ENCODE assay signal across 8 mouse cellular contexts in the genomic region with DNA sequence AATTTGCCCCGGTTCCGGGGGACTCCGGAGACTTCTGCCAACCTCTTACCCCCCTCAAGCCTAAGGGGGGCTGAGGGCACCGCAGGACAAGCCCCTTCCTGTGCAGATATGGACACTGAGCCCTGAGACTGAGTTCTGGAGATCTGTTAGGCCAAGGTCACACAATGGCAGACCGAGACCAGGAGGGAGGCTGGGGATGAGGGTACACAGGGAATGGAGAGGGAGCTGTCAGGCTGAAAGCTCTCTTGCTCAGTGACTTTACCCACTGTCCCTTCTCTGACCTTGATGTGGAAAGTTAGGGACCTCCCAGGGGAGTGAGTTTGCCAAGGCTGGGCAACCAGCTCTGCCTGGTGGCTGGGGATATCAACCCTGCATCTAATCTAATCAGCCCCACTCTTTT.
A peak's percentile ranks its signal among the peaks of the same experiment; 100 is the strongest.
DNase-seq lines count a peak whose midpoint lies in the region; ATAC-seq and TF ChIP-seq lines count a peak whose summit lies in the region.

No protein-coding gene starts in this region.

- peaks cover 21% of the 10 kb centered on the region for H3K4me1 ChIP-seq in kidney, postnatal 0 days (replicated peaks; ENCODE audit: insufficient read depth, low read length)
- peaks cover 23% of the 10 kb centered on the region for H3K4me1 ChIP-seq in embryonic facial prominence, embryonic 12.5 days
- peaks cover 36% of the 10 kb centered on the region for H3K4me1 ChIP-seq in hindbrain, embryonic 12.5 days
- peaks cover 31% of the 10 kb centered on the region for H3K4me1 ChIP-seq in midbrain, embryonic 15.5 days

- H3K27ac ChIP-seq in kidney, postnatal 0 days = peak overlapping the region; percentile 92
- peak overlapping the region; percentile 85 for H3K27ac ChIP-seq in embryonic facial prominence, embryonic 12.5 days
- H3K27ac ChIP-seq in hindbrain, embryonic 12.5 days = peak overlapping the region; percentile 96
- peak overlapping the region; percentile 95 for H3K27ac ChIP-seq in midbrain, embryonic 15.5 days

- ATAC-seq in kidney, postnatal 0 days (replicated peaks; ENCODE audit: low FRiP score, low read depth) = no peak; the same call in 1 of the 2 replicates
- no peak for ATAC-seq in embryonic facial prominence, embryonic 12.5 days (ENCODE audit: insufficient number of reproducible peaks, insufficient read depth, low FRiP score, low TSS enrichment)
- no peak for ATAC-seq in hindbrain, embryonic 12.5 days (ENCODE audit: low FRiP score)
- ATAC-seq in midbrain, embryonic 15.5 days (replicated peaks) = peak; percentile 10; the same call in 1 of the 2 replicates

- TF ChIP-seq CTCF in kidney, postnatal 0 days (IDR thresholded peaks at IDR 0.05; ENCODE audit: low read depth) = no peak

- peak overlapping the region; percentile 33; the same call in 1 of the 2 replicates for H3K9ac ChIP-seq in kidney, postnatal 0 days (ENCODE audit: low read depth, low read length)
- peak overlapping the region; percentile 60 for H3K9ac ChIP-seq in embryonic facial prominence, embryonic 12.5 days
- H3K9ac ChIP-seq in hindbrain, embryonic 12.5 days = peak overlapping the region; percentile 67
- H3K9ac ChIP-seq in midbrain, embryonic 15.5 days = peak overlapping the region; percentile 56

- 0 out of 2 replicates have a peak overlapping the region, but pooled peaks have one; percentile 2 for H3K4me3 ChIP-seq in kidney, postnatal 0 days (replicated peaks; ENCODE audit: low read depth, low read length)
- H3K4me3 ChIP-seq in embryonic facial prominence, embryonic 12.5 days = peak overlapping the region; percentile 34
- H3K4me3 ChIP-seq in hindbrain, embryonic 12.5 days = peak overlapping the region; percentile 28
- H3K4me3 ChIP-seq in midbrain, embryonic 15.5 days = peak overlapping the region; percentile 32

- no peak for DNase-seq in kidney, postnatal 0 days (ENCODE audit: low spot score)
- no peak for DNase-seq in kidney, postnatal 14 days
- DNase-seq in layer of hippocampus, adult 11-12 months (ENCODE audit: low spot score) = no peak
- DNase-seq in gastrocnemius, postnatal 14 days = no peak
- DNase-seq in thymus, postnatal 14 days = no peak

- intact Hi-C loops in gastrocnemius, postnatal 14 days (cut with DNase I; ENCODE audit: low total_unique reads) = no loop called here

- no peaks in the 10 kb centered on the region for H3K36me3 ChIP-seq in kidney, postnatal 0 days (ENCODE audit: insufficient read depth, low read length)
- H3K36me3 ChIP-seq in embryonic facial prominence, embryonic 12.5 days = no peaks in the 10 kb centered on the region
- H3K36me3 ChIP-seq in hindbrain, embryonic 12.5 days = no peaks in the 10 kb centered on the region
- H3K36me3 ChIP-seq in midbrain, embryonic 15.5 days (replicated peaks) = no peaks in the 10 kb centered on the region

- H3K9me3 ChIP-seq in kidney, postnatal 0 days (replicated peaks; ENCODE audit: low read length) = no peaks in the 10 kb centered on the region
- 0 out of 2 replicates have a peak, but pooled peaks cover 6% of the 10 kb centered on the region for H3K9me3 ChIP-seq in embryonic facial prominence, embryonic 12.5 days
- H3K9me3 ChIP-seq in hindbrain, embryonic 12.5 days (replicated peaks) = peaks cover 17% of the 10 kb centered on the region
- H3K9me3 ChIP-seq in midbrain, embryonic 15.5 days = peaks cover 5% of the 10 kb centered on the region; the same call in 1 of the 2 replicates

- peak overlapping the region; percentile 50 for H3K4me2 ChIP-seq in kidney, postnatal 0 days (ENCODE audit: low read length)
- peak overlapping the region; percentile 67 for H3K4me2 ChIP-seq in embryonic facial prominence, embryonic 12.5 days (replicated peaks)
- peak overlapping the region; percentile 60 for H3K4me2 ChIP-seq in hindbrain, embryonic 12.5 days (replicated peaks)
- H3K4me2 ChIP-seq in midbrain, embryonic 15.5 days = peak overlapping the region; percentile 55

- no peaks in the 10 kb centered on the region for H3K27me3 ChIP-seq in kidney, postnatal 0 days (ENCODE audit: insufficient read depth, low read length)
- H3K27me3 ChIP-seq in embryonic facial prominence, embryonic 12.5 days = peaks cover 4% of the 10 kb centered on the region; the same call in 1 of the 2 replicates
- no peaks in the 10 kb centered on the region for H3K27me3 ChIP-seq in hindbrain, embryonic 12.5 days
- no peaks in the 10 kb centered on the region for H3K27me3 ChIP-seq in midbrain, embryonic 15.5 days (replicated peaks)

- WGBS in kidney, postnatal 0 days = 9% methylated on average over 5 of the region's 5 CpGs
- 6% methylated on average over 5 of the region's 5 CpGs for WGBS in embryonic facial prominence, embryonic 12.5 days
- WGBS in hindbrain, embryonic 12.5 days = 8% methylated on average over 5 of the region's 5 CpGs
- WGBS in midbrain, embryonic 15.5 days = 9% methylated on average over 5 of the region's 5 CpGs
